Mouse (Mus musculus): ENCODE data around the gene Mpst.

- no peak for TF ChIP-seq CTCF (IDR thresholded peaks at IDR 0.05; ENCODE audit: borderline replicate concordance, control insufficient read depth, extremely low read depth, insufficient read depth, low read length, poor library complexity)
- no peak for TF ChIP-seq POLR2A (IDR thresholded peaks at IDR 0.05; ENCODE audit: control insufficient read depth, extremely low read depth, insufficient read depth, low read length, poor library complexity)
These were observed 45.0 kb downstream of the Mpst start for GRCm38 (mm10) chr15:78451201-78451600.
